Mouse (Mus musculus): ENCODE results near the gene Rasgef1b.

Rasgef1b gene

DNA sequence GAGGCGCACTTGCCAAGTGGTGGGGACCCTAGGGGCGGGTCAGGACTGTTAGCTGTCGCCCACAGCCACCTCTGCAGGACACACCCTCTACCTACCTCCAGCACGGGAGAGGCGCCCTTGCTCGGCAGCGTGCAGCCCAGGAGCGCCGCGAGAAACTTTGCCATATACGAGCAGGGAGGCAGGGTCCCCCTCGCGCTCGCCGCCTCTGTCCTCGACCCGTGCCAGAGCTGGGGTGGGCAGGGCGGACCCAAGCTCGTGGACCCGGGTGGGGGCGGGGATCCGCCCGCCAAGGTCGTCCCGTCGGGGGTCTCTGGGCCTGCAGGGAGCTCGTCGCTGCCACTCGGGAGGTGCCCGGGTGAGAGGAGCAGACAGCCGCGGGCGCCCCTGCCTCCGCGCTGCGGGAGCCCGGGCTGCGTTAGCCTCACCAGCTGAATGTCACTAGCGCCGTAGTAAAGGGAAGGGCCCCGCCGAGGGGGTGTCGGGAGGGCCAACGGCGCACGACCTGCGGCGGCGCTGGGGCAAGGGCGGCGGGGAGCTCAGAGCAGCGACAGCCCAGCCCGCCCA is at the start of gene Rasgef1b:
TSS of gene Rasgef1b (minus strand) at position 417 of the 564 bp plus-strand sequence.
- DNase-seq = peak; percentile 93

DNA sequence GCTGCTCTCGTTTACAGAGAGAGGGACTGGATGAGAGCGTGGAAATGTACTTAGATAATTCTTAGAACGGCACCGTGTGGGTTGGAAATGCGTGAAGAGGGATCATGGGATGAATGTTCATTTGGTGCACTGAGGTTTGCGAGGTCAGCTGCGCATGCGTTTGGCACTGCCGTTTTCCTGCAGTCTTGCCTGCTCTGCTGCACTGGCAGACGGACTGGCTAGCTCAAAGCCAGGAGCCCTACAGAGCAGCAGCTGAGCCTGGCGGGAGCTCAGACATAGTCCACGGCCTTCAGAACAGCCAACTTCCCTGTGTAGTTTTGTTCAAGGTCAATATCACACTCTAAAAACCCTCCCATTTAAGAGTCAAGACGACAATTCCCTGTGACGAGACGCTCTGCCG is 46.5 kb upstream of the Rasgef1b start:
- no peak for DNase-seq

DNA sequence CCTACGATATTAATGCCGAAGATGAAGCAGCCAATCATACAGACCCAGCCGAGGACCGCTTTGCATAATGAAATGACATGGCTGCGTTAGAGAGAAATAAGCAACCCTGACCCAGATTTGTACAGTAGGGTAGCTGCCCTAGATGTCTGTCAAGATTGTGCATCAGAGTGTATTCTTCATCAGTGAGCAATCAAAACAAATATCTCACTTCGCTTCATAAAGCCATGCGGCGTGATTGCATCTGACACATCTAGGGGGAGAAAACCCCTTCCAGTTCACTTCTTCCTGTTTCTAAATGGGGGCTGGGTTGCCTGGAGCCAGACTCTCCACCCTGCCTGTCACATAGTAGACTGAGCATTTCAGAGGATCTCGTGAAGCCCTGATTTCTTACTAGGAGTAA is 44.4 kb upstream of the Rasgef1b start:
- no peak for DNase-seq

DNA sequence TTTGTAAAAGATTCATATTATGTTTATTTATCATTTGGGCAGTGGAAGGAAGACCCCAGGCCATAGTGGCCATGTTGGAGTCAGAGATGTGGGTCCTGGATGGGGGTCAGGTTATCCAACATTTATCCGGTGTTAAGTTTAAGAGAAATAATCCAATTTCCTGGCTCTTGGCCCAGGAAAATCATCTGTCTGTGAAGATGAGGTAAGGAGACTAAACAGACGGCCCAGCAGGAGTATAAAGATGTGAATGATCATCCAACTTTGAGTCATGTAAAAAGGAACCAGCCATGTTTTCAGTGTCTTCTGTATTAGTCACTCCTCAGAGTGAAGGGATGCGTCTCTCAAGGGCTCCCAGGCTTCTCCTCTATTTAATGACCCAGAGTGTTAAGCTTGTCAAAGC is 35.4 kb upstream of the Rasgef1b start:
- DNase-seq = peak; percentile 31

- DNase-seq = peak; percentile 23
Measured at GRCm38 (mm10) chr5:99758859-99759258, 30.0 kb upstream of the Rasgef1b start.

GRCm38 (mm10) chr5:99753843-99754242 is 25.0 kb upstream of the Rasgef1b start:
- peak; percentile 77 for DNase-seq

DNA sequence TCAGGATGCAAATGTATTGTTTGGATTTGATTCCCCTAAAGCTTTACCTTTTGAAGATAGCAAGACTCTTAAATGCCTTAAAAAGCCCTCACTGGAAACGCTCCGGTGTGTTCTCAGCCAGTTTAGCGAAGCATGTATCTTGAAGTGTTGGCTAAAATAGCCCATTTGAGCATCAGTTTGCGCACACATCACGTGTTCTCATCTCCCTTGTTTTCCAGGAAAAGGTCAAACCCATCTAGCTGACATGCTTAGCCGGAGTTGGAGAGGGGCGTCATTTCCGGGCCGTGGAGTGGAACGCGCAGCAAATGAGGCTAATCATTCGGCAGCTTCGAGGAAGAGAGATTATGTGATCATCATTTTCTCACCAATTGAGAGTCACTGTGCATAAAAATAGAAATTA is 24.5 kb upstream of the Rasgef1b start:
- peak; percentile 31 for DNase-seq

GRCm38 (mm10) chr5:99752670-99753231 is 23.9 kb upstream of the Rasgef1b start:
- DNase-seq = no peak

DNA sequence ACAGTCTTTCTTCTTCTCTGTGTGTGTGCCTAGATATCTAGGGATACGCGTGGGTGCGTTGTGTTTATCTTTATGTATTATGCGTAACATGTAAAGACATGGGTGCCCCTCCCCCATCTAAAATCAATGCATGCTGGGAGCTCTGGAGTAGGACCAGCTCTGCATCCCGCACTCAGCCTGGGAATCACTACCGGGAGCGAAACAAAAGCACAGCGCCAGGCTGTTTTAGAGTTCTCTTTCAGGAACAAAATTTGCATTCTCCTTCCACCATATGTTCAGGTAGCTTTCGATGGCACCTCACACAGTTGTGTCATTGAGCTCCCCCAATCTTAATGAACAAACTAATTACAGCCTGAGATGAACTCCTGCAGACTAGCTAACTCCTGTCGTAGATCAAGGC is 19.6 kb upstream of the Rasgef1b start:
- no peak for DNase-seq

DNA sequence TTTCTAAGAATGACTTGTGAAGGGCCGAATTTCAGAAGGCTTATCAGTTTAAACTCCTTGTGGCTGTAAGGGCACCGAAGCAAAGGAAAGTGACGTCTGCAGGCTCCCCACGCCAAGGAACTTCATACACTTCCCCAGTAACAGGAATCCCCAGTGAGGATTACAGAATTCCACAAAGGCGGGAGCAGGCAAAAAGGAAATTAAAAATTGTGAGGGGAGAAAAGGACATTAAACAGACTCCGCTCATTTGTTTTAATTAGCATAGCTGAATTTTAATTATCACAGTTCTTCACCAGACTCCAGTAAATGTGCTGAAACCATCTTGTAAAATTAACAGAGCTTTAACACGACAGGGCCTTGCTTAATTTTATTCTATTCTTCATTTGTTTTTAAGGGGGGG is 17.2 kb upstream of the Rasgef1b start:
- DNase-seq = no peak

DNA sequence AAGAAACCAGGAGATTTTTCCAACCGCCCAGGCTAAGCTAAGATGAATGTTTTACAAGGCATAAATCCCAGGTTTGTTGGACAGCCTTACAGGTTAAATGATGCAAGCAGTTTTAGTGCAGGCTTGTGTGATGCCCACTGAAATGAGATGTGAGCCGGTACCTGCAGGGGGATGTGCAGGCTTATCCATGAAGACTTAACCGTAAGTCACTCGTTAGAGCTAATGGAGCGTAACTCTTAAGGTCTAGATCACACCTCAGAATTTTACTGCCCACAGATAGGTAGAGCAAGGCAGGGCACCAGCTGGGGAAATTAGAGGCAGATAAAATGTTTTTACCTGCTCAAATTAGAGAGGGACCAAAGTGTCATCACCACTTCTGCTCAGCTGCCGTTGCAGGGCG is 14.0 kb upstream of the Rasgef1b start:
- peak; percentile 59 for DNase-seq

GRCm38 (mm10) chr5:99742056-99742455 is 13.2 kb upstream of the Rasgef1b start:
- peak; percentile 37 for DNase-seq

DNA sequence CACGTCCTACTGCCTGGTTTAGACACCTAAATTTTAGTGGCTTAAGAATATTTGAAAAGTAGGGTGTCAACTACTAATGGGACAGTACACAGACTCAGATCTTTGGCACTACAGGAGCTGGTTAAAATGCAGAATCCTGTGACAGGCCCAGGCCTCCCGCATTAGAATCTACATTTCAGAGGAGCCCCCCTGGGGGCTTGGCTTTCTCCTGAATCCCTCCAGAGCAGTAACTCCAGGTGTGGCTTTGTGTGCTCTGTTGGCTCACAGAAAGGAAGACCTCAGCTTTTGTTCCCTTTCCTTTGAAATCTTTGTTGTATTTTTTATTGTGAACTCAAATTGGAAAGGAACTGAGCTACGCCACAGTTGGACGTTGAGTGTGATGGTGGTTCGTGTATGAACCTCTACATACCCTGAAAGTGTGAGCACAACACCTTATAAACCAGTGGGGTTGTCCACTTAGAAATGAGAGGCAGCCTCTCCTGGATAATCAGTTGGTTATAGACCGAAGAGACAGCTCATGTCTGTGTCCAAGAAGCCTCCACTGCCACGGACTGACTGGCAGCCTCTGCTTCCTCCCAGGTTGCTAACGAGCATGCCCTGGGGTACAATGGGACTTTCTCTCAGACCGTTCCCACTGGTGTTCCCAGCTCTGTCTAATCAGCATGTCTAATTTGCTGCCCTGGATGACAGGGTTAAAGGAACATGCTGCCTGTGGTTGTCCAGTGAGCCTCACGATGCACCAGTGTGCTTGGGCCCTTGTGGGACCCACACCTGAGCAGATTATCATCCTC is 9.3 kb upstream of the Rasgef1b start:
- DNase-seq = peak; percentile 55

DNA sequence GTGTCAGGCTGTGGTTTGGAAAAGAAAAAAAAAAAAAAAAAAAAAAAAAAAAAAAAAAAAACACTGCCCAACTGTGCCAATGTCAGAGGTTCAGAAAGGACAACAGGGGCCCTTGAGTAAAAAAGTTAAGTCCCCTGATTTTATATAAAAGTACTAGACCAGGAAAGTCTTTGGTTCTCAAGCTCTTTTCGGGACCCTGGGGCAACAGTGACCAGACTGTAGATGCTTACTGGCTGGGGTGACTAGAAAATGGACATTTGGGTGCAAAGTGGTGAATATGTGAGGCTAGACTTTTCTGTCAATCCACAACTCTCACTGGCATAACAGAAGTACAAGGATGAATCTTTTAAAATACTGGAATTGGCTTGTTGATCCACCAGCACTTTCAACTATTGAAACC is 1.1 kb upstream of the Rasgef1b start:
- peak; percentile 29 for DNase-seq

DNA sequence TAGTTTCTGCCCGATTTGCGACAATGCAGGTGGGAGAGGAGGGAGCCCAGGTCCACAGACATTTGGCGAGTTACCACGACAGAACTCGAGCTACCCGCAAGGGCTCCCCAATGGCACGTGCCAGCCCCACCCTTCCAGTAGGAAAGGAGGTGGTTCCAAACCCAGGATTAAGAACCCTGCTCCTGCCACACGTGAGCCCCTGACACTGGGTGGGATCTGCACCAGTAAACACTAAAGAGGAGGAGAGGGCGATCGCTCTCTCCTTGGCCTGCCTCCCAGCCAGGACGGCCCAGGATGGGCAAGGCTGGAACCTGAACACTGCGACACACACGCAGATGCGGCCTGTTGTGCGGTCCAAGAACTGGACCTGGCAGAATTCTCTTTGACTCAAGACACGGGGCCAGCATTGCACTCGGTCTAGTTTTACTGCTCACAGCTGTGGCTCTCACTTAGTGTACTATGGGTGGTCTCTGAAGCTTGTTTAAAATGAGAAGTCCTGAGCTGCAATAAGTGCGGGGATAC is 557 bp upstream of the Rasgef1b start:
- peak; percentile 87 for DNase-seq

DNA sequence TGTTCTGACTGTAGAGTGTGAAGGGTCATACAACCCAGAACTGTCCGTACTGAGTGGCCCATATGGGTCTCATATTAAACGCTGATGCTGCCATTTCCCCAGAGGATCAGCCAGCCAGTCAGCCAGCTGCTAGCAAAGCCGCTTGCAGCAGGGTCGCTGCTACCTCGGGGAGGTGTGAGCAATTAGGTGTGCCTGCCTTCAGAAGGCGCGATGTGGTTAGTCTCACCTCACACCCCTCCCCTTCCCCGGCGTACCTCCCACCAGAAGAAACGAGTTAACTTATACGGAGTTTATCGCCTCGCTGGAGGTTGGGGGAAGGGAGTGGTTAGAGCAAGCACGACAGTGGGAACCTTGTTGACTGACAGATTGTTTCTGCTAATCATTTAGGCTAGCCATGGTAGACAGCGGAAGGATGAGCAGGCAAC is 826 bp downstream of the Rasgef1b start:
- DNase-seq = peak; percentile 73

DNA sequence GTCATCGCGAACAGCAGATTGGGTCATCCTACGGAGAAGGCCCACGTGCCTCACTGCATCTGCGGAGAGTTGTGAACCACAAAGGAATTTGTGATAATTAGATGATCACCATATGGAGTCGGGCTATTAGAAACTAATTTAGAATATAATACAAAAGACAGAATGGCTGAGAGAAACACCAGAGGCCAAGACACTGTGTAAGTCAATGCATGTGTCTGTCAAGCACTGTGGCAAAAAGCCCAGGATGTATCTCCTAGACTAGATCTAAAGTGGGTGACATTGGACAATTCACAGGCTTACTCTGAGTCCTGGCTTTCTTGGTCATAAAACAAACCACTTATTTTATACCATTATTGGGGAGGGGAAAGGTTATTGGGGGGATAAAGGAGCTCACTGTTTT is 4.9 kb downstream of the Rasgef1b start:
- DNase-seq = peak; percentile 31

DNA sequence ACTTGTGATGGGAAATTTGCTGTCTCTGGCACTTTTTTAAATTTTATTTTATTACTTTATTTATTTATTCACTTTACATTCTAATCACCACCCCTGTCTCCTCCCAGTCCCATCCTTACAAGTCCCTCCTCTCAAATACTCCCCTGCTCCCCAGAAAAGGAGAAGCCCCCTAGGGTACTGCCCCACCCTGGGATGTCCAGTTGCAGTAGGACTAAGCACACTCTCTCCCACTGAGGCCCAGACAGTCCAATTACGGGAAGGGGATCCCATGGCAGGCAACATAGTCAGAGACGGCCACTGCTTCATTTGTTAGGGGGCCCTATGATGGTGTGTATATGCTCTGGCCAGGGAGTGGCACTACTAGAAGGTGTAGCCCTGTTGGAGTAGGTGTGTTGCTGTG is 6.6 kb downstream of the Rasgef1b start:
- peak; percentile 60 for DNase-seq

GRCm38 (mm10) chr5:99720554-99720953 is 8.3 kb downstream of the Rasgef1b start:
- peak; percentile 25 for DNase-seq

DNA sequence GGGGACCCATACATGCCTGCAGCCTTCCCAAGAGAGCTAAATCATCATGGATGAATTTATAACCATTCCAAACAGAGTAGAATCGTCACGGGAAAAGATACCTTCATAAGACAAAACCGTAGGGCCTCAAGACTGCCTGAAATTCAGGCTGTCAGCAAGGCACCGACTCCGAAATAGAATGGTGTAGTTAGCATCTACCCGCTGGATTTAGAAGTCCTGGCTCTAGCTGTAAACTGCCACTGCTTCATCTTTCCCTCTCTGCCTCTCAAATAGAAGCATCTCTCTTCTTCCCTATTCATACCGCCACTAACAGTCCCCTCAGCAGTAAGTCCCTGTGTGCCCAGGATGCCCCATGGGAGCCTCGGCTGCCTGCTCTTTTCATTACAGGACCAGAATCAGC is 10.9 kb downstream of the Rasgef1b start:
- DNase-seq = peak; percentile 50

GRCm38 (mm10) chr5:99715281-99715744 is 13.6 kb downstream of the Rasgef1b start:
- peak; percentile 79 for DNase-seq

DNA sequence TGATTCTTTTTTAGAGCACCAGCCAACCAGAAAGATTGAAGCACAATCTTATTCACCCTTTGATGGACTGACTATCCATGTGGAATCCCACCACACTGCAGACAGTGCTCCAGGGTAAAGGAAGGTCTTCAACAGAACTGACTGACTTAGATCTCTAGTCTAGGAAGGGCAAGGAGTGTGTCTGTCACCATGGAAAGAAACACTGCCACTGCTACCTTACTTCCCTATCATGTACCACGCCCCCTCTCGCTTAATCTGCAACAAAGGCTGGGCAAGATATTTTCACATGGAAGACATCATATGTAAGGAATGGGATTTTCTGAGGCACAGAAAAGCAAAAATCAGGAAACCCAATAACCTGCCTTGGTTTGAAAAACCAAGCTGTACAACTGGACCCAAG is 16.9 kb downstream of the Rasgef1b start:
- DNase-seq = peak; percentile 53

DNA sequence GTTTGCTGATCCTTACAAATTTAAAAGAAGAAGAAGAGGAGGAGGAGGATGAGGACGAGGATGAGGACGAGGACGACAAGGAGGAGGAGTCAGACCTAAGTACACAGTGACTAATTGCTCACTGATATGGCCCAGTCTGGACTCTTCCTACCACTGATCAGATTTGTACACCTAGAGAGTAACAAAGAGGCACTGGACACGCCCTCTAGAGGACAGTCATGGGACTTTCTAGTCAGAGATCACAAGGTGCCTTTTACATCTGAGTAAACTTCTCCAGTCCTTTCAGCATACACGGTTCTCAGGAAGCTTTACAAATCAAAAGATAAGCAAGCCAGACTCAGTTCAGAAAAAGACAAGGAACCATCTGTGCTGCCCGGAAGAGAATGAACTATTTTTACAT is 20.2 kb downstream of the Rasgef1b start:
- DNase-seq = peak; percentile 61

DNA sequence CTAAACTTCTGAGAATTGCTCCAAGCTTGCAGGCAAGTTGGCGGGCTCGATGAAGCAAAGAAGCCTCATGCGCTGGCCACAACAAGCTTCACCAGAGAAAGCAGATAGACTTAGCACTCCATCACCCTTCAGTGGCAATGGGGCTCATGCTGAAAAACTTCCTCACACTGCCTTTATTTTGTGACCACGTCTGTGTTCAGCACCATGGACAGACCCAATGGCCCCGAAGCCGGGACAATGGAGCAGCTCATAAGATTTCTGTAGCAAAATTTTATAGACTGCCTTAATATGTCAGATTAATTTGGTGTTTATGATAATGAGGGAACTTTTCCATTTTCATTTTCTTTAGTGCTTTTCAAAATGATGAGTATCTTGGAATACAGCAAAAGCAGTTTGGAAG is 21.6 kb downstream of the Rasgef1b start:
- peak; percentile 75 for DNase-seq
